Mouse (Mus musculus) neural tube, embryonic 15.5 days (tissue): ENCODE measurements around the gene Nxnl2. TPM values are rescaled to one million over a fixed set of nuclear protein-coding genes. Genes with fewer than 3 reads are reported as not detected.

Source experiments
- ATAC-seq: fragments of 200-750 bp; cut with Nextera tagmentation; 2 replicates; pipeline ENCODE4 v1.8.0; 2017; ENCODE audit warnings: mild to moderate bottlenecking, moderate TSS enrichment, moderate library complexity; ENCODE audit not compliant: low FRiP score
- H3K27ac ChIP-seq: fragments of 300-500 bp; sonication (generic); replicated peaks from 2 replicates; pipeline ENCODE4 v1.5.1; 2015; ENCODE audit warnings: mild to moderate bottlenecking, inconsistent platforms
- H3K27me3 ChIP-seq: fragments of 300-500 bp; sonication (generic); replicated peaks from 2 replicates; pipeline ENCODE4 v1.6.1; 2015; ENCODE audit warnings: inconsistent platforms
- H3K36me3 ChIP-seq: fragments of 300-500 bp; sonication (generic); 2 replicates; pipeline ENCODE4 v1.6.1; 2015; ENCODE audit warnings: inconsistent platforms
- H3K4me1 ChIP-seq: fragments of 300-500 bp; sonication (generic); 2 replicates; pipeline ENCODE4 v1.6.1; 2015; ENCODE audit warnings: inconsistent platforms
- H3K4me2 ChIP-seq: fragments of 300-500 bp; sonication (generic); 2 replicates; pipeline ENCODE4 v1.6.1; 2015; ENCODE audit warnings: inconsistent platforms, mild to moderate bottlenecking, moderate library complexity
- H3K4me3 ChIP-seq: fragments of 300-500 bp; sonication (generic); replicated peaks from 2 replicates; pipeline ENCODE4 v1.5.1; 2015; ENCODE audit warnings: mild to moderate bottlenecking, inconsistent platforms
- H3K9ac ChIP-seq: fragments of 300-500 bp; sonication (generic); replicated peaks from 2 replicates; pipeline ENCODE4 v1.6.1; 2015; ENCODE audit warnings: mild to moderate bottlenecking, inconsistent platforms
- H3K9me3 ChIP-seq: fragments of 300-500 bp; sonication (generic); replicated peaks from 2 replicates; pipeline ENCODE4 v1.6.1; 2016; ENCODE audit warnings: inconsistent platforms
- WGBS: fragments of 180-500 bp; shearing (Covaris S2); methylation state at CpG from one replicate; pipeline ENCODE4 v1.1.7; 2015; ENCODE audit warnings: mixed read lengths; 5-methylcytosine and 5-hydroxymethylcytosine counted together
- polyA plus RNA-seq: library from polyadenylated mRNA; unstranded; fragments of >200 nt; fragmentation: Nextera tagmentation; extraction: Ambion mirVana; gene quantifications from 2 replicates; pipeline ENCODE4 v1.2.1, GENCODE M21; 2015

The Nxnl2 gene
- polyA plus RNA-seq, 1 experiment from 2014 or later = 4.8 TPM

GRCm38 (mm10) chr13:51152966-51153669 lies 17.7 kb upstream of the Nxnl2 start:
- Histone ChIP-seq H3K4me3 (no peak overlapping the region), H3K36me3 (peaks cover 30% of the 10 kb centered on the region), H3K9ac (no peak overlapping the region), H3K27ac (no peak overlapping the region), H3K4me2 (no peak overlapping the region), H3K27me3 (no peaks in the 10 kb centered on the region), H3K4me1 (no peaks in the 10 kb centered on the region), H3K9me3 (no peaks in the 10 kb centered on the region)
- WGBS = 87% methylated on average over 4 of the region's 4 CpGs
- no peak for ATAC-seq

- H3K4me2 ChIP-seq = no peak overlapping the region
- no peaks in the 10 kb centered on the region for H3K4me1 ChIP-seq
- no peak overlapping the region for H3K9ac ChIP-seq
- H3K27me3 ChIP-seq = no peaks in the 10 kb centered on the region
- H3K27ac ChIP-seq = no peak overlapping the region
- ATAC-seq = no peak
- no peaks in the 10 kb centered on the region for H3K9me3 ChIP-seq
- 92% methylated on average over 4 of the region's 4 CpGs for WGBS
- H3K4me3 ChIP-seq = no peak overlapping the region
- peaks cover 30% of the 10 kb centered on the region for H3K36me3 ChIP-seq
These were observed 17.2 kb upstream of the Nxnl2 start for GRCm38 (mm10) chr13:51153670-51154030.

GRCm38 (mm10) chr13:51155178-51156013 lies 15.4 kb upstream of the Nxnl2 start:
- WGBS = 92% methylated on average over 15 of the region's 15 CpGs

GRCm38 (mm10) chr13:51156014-51156386 lies 14.8 kb upstream of the Nxnl2 start:
- Histone ChIP-seq H3K36me3 (peaks cover 23% of the 10 kb centered on the region), H3K27ac (no peak overlapping the region), H3K4me1 (no peaks in the 10 kb centered on the region), H3K4me3 (no peak overlapping the region), H3K9ac (no peak overlapping the region), H3K27me3 (no peaks in the 10 kb centered on the region), H3K9me3 (no peaks in the 10 kb centered on the region), H3K4me2 (no peak overlapping the region)
- 96% methylated on average over 6 of the region's 6 CpGs for WGBS
- no peak for ATAC-seq

More at GRCm38 (mm10) chr13:51155178-51156013, 15.4 kb upstream of the Nxnl2 start:
- ATAC-seq = no peak
- no peak overlapping the region for H3K9ac ChIP-seq
- H3K27me3 ChIP-seq = no peaks in the 10 kb centered on the region
- H3K9me3 ChIP-seq = no peaks in the 10 kb centered on the region
- H3K4me2 ChIP-seq = no peak overlapping the region
- peaks cover 25% of the 10 kb centered on the region for H3K36me3 ChIP-seq
- no peaks in the 10 kb centered on the region for H3K4me1 ChIP-seq
- H3K4me3 ChIP-seq = no peak overlapping the region
- H3K27ac ChIP-seq = no peak overlapping the region

- Histone ChIP-seq H3K9me3 (no peaks in the 10 kb centered on the region), H3K9ac (no peak overlapping the region), H3K4me2 (no peak overlapping the region), H3K4me1 (no peaks in the 10 kb centered on the region), H3K4me3 (no peak overlapping the region), H3K36me3 (peaks cover 23% of the 10 kb centered on the region), H3K27me3 (no peaks in the 10 kb centered on the region), H3K27ac (no peak overlapping the region)
- no peak for ATAC-seq
- WGBS = 87% methylated on average over 3 of the region's 3 CpGs
These were observed 13.5 kb upstream of the Nxnl2 start for GRCm38 (mm10) chr13:51157291-51157690.

- no peak for ATAC-seq
- 95% methylated on average over 2 of the region's 2 CpGs for WGBS
These were observed 9.2 kb upstream of the Nxnl2 start for GRCm38 (mm10) chr13:51161672-51162071.

GRCm38 (mm10) chr13:51162246-51162645 lies 8.6 kb upstream of the Nxnl2 start:
- Histone ChIP-seq H3K36me3 (no peaks in the 10 kb centered on the region), H3K9me3 (no peaks in the 10 kb centered on the region), H3K27me3 (no peaks in the 10 kb centered on the region), H3K4me1 (no peaks in the 10 kb centered on the region), H3K4me2 (no peak overlapping the region), H3K4me3 (no peak overlapping the region), H3K27ac (no peak overlapping the region), H3K9ac (no peak overlapping the region)
- 89% methylated on average over 6 of the region's 6 CpGs for WGBS
- ATAC-seq = no peak

More at GRCm38 (mm10) chr13:51161672-51162071, 9.2 kb upstream of the Nxnl2 start:
- H3K9me3 ChIP-seq = no peaks in the 10 kb centered on the region
- H3K9ac ChIP-seq = no peak overlapping the region
- H3K4me1 ChIP-seq = no peaks in the 10 kb centered on the region
- no peaks in the 10 kb centered on the region for H3K27me3 ChIP-seq
- no peak overlapping the region for H3K27ac ChIP-seq
- H3K4me2 ChIP-seq = no peak overlapping the region
- H3K36me3 ChIP-seq = no peaks in the 10 kb centered on the region
- H3K4me3 ChIP-seq = no peak overlapping the region

- no peaks in the 10 kb centered on the region for H3K9me3 ChIP-seq
- peaks cover 12% of the 10 kb centered on the region for H3K27me3 ChIP-seq
- peaks cover 16% of the 10 kb centered on the region for H3K4me1 ChIP-seq
- no peaks in the 10 kb centered on the region for H3K36me3 ChIP-seq
- no peak overlapping the region for H3K4me2 ChIP-seq
- no peak overlapping the region for H3K4me3 ChIP-seq
- no peak overlapping the region for H3K9ac ChIP-seq
- WGBS = 75% methylated on average over 11 of the region's 11 CpGs
- ATAC-seq = no peak
- H3K27ac ChIP-seq = no peak overlapping the region
These were observed 4.1 kb upstream of the Nxnl2 start for GRCm38 (mm10) chr13:51166711-51167110.

- H3K4me2 ChIP-seq = peak overlapping the region; percentile 90
- peaks cover 23% of the 10 kb centered on the region for H3K27me3 ChIP-seq
- no peak overlapping the region for H3K27ac ChIP-seq
- no peak overlapping the region for H3K9ac ChIP-seq
- 41% methylated on average over 11 of the region's 11 CpGs for WGBS
- H3K36me3 ChIP-seq = no peaks in the 10 kb centered on the region
- no peak for ATAC-seq
- H3K4me1 ChIP-seq = peaks cover 17% of the 10 kb centered on the region
- H3K9me3 ChIP-seq = no peaks in the 10 kb centered on the region
- H3K4me3 ChIP-seq = peak overlapping the region; percentile 45; the same call in 1 of the 2 replicates
These were observed 607 bp upstream of the Nxnl2 start for GRCm38 (mm10) chr13:51170215-51170614.

- Histone ChIP-seq H3K9ac (no peak overlapping the region), H3K4me2 (0 out of 2 replicates have a peak overlapping the region, but pooled peaks have one; percentile 90), H3K27ac (no peak overlapping the region), H3K4me3 (no peak overlapping the region), H3K27me3 (peaks cover 23% of the 10 kb centered on the region), H3K9me3 (no peaks in the 10 kb centered on the region), H3K4me1 (peaks cover 17% of the 10 kb centered on the region), H3K36me3 (no peaks in the 10 kb centered on the region)
- 61% methylated on average over 7 of the region's 7 CpGs for WGBS
- ATAC-seq = no peak
These were observed 1.8 kb downstream of the Nxnl2 start for GRCm38 (mm10) chr13:51172601-51173000.

- H3K27me3 ChIP-seq = no peaks in the 10 kb centered on the region
These were observed 8.1 kb downstream of the Nxnl2 start for GRCm38 (mm10) chr13:51178932-51179331.

GRCm38 (mm10) chr13:51179362-51179761 lies 8.5 kb downstream of the Nxnl2 start:
- Histone ChIP-seq H3K27ac (no peak overlapping the region), H3K9me3 (no peaks in the 10 kb centered on the region), H3K4me2 (no peak overlapping the region), H3K27me3 (no peaks in the 10 kb centered on the region), H3K4me3 (no peak overlapping the region), H3K9ac (no peak overlapping the region), H3K4me1 (no peaks in the 10 kb centered on the region), H3K36me3 (no peaks in the 10 kb centered on the region)
- ATAC-seq = no peak
- WGBS = 68% methylated on average over 3 of the region's 3 CpGs

More at GRCm38 (mm10) chr13:51178932-51179331, 8.1 kb downstream of the Nxnl2 start:
- Histone ChIP-seq H3K4me1 (no peaks in the 10 kb centered on the region), H3K4me3 (no peak overlapping the region), H3K9ac (no peak overlapping the region), H3K4me2 (no peak overlapping the region), H3K27ac (no peak overlapping the region), H3K36me3 (no peaks in the 10 kb centered on the region), H3K9me3 (no peaks in the 10 kb centered on the region)
- ATAC-seq = no peak
- 77% methylated on average over 10 of the region's 10 CpGs for WGBS
